Mouse (Mus musculus): ENCODE results near the gene Twist1.

Twist1 gene

GRCm38 (mm10) chr12:33965661-33966360 is 8.3 kb downstream of the Twist1 start:
- DNase-seq (ENCODE audit: extremely low spot score, low read depth, low spot score) = no peak

GRCm38 (mm10) chr12:33966490-33967415 is 9.3 kb downstream of the Twist1 start:
- no peak for DNase-seq (ENCODE audit: extremely low spot score, low read depth, low spot score)

GRCm38 (mm10) chr12:33967514-33967913 is 10.0 kb downstream of the Twist1 start:
- DNase-seq (ENCODE audit: extremely low spot score, low read depth, low spot score) = no peak

GRCm38 (mm10) chr12:33968041-33968897 is 10.8 kb downstream of the Twist1 start:
- no peak for DNase-seq (ENCODE audit: extremely low spot score, low read depth, low spot score)

GRCm38 (mm10) chr12:33968898-33969178 is 11.4 kb downstream of the Twist1 start:
- no peak for DNase-seq (ENCODE audit: extremely low spot score, low read depth, low spot score)

GRCm38 (mm10) chr12:33980159-33980558 is 22.7 kb downstream of the Twist1 start:
- DNase-seq (ENCODE audit: extremely low spot score, low read depth, low spot score) = no peak

- DNase-seq (ENCODE audit: extremely low spot score, low read depth, low spot score) = no peak
Measured at GRCm38 (mm10) chr12:33981433-33981832, 24.0 kb downstream of the Twist1 start.

- no peak for DNase-seq (ENCODE audit: extremely low spot score, low read depth, low spot score)
Measured at GRCm38 (mm10) chr12:33993127-33993526, 35.7 kb downstream of the Twist1 start.

Data from hindlimb bud, embryonic 11.5 days (tissue).